Mouse (Mus musculus): ENCODE measurements around the gene Rhcg. TPM values are rescaled to one million over a fixed set of nuclear protein-coding genes. Genes with fewer than 3 reads are reported as not detected.

The Rhcg gene
- total RNA-seq (2021): not detected
- long read RNA-seq, experiment 1: 0 reads
- long read RNA-seq, experiment 2: 0 reads

- no peak for DNase-seq
These were observed at the start of gene Rhcg for GRCm38 (mm10) chr7:79617418-79617817. Gene Rhcg, minus strand, starts transcription at chr7:79617657.

DNA sequence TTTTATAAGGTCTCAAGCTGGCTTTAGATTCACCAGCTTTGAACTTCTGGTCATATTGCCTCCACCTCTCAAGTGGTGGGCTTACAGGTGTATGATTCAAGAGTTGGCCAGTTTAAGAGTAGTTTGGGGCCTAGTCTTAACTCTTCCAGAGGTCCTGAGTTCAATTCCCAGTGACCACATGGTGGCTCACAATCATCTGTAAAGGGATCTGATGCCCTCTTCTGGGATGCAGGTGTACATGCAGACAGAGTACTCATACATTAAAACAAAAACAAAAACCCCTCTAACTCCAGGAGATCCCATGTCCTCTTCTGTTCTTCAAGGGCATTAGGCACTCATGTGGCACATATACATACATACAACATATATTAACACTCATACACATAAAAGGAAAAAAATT is 49.2 kb upstream of the Rhcg start:
- DNase-seq: no peak

DNA sequence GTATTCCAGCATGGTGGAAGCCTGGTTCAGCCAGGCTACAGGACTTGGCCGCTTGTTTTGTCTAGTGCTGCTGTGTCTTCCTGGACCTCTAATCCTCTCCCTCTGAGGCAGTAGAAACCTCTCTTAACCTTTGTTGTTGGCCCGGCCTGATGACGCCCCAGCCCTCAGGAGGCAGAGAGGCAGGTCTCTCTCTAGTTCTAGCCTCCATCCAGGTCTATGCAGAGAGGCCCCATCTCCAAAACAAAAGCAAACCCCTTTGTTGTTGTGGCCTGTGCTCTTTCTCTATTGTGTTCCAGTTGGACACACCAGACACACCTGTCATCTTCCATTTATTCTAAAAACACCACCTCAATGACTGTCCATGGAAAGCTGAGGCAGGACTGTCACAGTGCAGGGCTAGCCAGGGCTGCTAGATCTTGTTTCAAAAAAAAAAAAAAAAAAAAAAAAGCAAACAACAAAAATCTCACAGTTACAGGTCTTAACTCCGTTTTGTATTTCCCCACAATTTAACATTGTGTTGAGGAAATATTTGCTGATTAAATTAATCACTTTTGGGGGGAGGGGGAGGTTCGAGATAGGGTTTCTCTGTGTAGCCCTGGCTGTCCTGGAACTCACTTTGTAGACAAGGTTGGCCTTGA is 43.9 kb upstream of the Rhcg start:
- DNase-seq: no peak

GRCm38 (mm10) chr7:79660291-79661150 is 43.1 kb upstream of the Rhcg start:
- no peak for DNase-seq

GRCm38 (mm10) chr7:79659578-79660290 is 42.3 kb upstream of the Rhcg start, which contains the start of gene Ticrr:
Gene Ticrr, plus strand, starts transcription at chr7:79660196.
- peak; percentile 94 for DNase-seq

GRCm38 (mm10) chr7:79654586-79654985 is 37.1 kb upstream of the Rhcg start:
- DNase-seq: no peak

DNA sequence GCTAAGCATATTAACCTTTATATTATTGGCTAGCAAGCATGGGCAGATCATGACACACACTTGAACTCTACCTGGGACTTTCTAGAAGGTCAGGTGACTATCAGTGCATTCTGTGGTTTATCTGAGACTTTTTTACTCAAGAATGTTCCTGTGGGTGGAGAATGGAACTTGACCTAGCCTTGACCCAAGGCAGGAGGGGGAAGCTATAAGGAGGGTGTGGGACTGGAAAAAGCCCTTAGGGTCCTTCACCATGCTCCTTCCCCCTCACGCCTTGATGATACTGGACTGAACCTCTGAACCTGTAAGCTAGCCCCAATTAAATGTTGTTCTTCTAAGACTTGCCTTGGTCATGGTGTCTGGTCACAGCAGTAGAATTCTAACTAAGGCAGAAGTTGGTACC is 36.7 kb upstream of the Rhcg start:
- no peak for DNase-seq

DNA sequence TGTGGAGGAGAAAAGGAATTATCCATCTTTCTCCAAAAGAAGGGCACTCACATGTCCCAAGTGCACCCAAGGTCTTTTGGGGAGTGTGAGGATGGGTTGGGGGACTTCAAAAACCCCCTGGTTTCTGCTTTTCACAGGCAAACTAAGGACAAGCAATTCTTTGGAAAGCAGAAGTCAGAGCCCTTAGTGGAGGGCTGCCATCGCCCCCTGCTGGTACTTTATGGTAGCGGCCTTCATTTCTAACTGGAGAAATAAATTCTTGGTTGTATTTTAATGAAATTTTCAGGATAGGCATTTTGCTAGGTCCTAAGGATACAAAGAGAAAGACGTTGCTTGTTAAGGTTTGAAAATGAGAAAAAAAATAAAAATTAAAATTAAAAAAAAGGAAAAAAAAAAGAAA is 31.5 kb upstream of the Rhcg start:
- no peak for DNase-seq

- no peak for DNase-seq
These were observed 29.8 kb upstream of the Rhcg start for GRCm38 (mm10) chr7:79647233-79647632.

DNA sequence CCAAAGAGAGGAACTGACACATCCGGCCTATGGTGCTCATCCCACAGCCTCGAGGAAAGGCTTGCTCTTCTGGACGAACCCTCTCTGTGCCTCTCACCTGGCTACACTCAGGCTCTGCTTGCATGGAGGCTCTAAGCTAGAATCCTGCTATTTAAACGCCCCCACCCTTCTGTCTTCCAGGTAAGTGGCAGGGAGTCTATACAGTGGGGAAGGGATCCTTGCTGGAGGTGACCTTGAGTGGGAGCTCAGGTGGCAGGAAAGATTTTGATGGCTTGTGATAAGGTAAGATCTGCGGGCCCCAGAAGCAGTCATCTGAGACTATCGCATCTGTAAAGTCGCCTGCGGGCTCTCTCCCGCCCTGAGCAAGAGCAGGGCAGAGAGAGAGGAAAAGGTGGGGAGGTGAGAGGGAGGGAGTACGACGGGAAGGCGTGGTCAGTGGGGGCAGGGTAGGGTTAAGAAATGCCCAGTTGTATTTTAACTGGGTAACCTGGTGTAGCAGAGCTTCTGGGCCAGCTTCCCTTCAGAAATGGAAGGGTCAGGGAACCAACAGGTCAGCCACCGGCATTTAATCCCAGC is 14.4 kb upstream of the Rhcg start:
- no peak for DNase-seq

GRCm38 (mm10) chr7:79628271-79628913 is 10.9 kb upstream of the Rhcg start:
- DNase-seq: no peak

- DNase-seq: no peak
These were observed 8.7 kb upstream of the Rhcg start for GRCm38 (mm10) chr7:79626170-79626569.

DNA sequence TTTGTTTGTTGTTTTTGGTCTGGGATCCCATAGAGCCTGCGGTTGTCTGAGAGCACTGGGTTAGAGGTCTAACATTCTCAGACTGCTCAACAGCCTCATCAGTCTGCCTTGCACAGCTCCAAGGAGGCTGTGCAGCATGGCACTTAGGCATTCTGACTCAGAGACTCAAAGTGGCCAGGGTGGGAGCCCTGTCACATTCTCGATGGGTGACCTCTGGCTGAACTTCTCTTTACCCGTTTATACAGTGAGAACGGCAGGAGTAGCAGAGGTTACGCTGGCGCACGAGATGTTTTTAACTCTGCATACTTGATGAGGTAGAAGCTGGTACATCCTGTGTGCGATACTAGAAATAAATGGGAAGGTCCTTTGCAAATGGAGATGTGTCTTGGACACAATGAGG is 5.6 kb upstream of the Rhcg start:
- DNase-seq: no peak

GRCm38 (mm10) chr7:79619493-79619892 is 2.0 kb upstream of the Rhcg start:
- DNase-seq: no peak

DNA sequence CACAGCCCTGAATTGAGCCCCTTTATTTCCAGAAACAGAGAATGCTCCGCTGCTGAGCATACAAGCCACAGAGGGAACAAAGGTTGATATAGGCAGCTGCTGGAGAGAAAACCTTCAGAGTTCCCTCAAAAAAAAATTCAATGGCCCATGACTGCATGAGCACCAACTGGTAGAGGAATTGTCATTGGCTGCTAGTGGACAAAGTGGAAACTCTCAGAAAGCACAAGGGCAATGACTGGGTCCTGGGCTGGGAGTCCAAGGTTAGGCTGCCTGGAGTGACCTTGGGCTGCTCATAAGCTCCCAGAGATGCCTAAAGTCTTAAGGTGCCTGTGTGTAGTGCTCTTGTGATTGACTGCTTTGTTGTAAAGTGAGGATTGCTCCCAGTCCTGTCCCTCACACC is 1.5 kb downstream of the Rhcg start:
- no peak for DNase-seq

DNA sequence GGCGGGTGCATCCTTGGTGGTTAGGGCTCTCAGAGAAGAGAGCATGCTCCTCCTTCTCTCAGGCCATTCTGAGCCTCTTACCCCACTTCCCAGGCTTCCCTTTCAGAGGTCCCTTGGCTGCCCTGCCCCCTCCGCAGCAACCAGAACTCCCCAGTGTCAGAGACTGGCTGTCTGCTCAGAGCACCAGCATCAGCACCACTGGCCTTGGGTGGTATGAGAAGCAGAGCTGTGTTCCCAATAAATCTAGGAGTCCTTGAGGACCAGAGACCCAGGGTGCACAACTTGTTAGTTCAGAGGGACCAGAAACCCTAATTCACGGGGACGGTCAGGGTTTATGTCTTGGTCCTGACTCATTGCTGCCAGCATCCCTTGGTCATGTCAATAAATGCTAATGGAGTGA is 2.4 kb downstream of the Rhcg start:
- DNase-seq: no peak

DNA sequence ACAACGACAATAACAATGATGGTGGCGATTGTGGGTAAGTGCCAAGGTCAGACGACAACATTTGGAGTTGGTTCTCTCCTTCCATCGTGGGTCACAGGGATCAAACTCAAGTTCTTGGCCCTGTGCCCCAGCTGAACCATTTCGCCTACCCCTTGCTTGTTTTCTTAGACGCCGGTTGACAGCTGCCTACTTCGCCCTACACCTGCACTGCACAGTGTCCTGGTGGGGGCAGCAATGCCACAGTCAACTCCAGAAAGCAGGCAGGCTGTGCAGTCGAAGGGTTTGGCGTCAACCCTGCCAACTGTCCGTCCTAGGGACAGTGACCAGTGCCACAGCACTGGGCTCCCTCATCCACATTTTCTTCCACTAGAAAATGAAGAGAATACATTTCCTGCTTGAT is 4.1 kb downstream of the Rhcg start:
- DNase-seq: no peak

DNA sequence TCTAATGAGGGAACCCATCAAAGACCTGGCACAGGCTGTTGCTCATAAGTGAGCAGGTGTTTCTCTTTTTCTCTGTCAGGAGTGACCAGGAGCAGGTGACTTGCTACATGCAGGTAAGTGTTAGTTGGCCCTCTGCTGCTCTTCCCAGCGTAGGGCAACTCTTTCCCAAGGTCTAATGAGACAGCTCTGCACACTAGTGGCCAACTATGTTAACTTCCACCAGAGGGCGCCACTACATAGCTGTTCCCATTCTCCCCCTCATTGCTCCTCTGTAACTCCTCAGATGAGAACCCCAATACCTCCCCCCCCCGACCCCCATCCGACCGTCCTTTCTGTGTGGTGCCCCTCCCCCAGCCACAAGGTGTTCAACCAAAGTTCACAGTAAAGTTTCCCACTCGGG is 4.7 kb downstream of the Rhcg start:
- DNase-seq: no peak

- peak; percentile 52 for DNase-seq
These were observed 5.6 kb downstream of the Rhcg start for GRCm38 (mm10) chr7:79611901-79612300.

GRCm38 (mm10) chr7:79607263-79607921 is 10.1 kb downstream of the Rhcg start:
- no peak for DNase-seq

GRCm38 (mm10) chr7:79606766-79607165 is 10.7 kb downstream of the Rhcg start:
- no peak for DNase-seq

- DNase-seq: no peak
These were observed 15.5 kb downstream of the Rhcg start for GRCm38 (mm10) chr7:79602006-79602405.
